Mouse (Mus musculus): Measurements from ENCODE around the gene Sdha.

- TF ChIP-seq REST (IDR thresholded peaks at IDR 0.05; ENCODE audit: insufficient read depth, insufficient read length) (no peak), TCF3 (IDR thresholded peaks at IDR 0.05; ENCODE audit: insufficient read length, low read depth) (no peak), USF1 (IDR thresholded peaks at IDR 0.05; ENCODE audit: low read depth) (no peak), POLR2A (IDR thresholded peaks at IDR 0.05; ENCODE audit: insufficient read length, low read depth) (no peak), TCF12 (IDR thresholded peaks at IDR 0.05; ENCODE audit: insufficient read depth, poor library complexity, severe bottlenecking) (no peak), POLR2AphosphoS2 (IDR thresholded peaks at IDR 0.05; ENCODE audit: insufficient read length, low read depth) (no peak), MAX (IDR thresholded peaks at IDR 0.05; ENCODE audit: low read depth) (no peak), MYOG (IDR thresholded peaks at IDR 0.05; ENCODE audit: control insufficient read depth in 1 of 3, insufficient read depth in 1 of 3, insufficient read length in 2 of 3, low read depth in 2 of 3) (no peak)
These were observed 6.4 kb upstream of the Sdha start for GRCm38 (mm10) chr13:74356491-74356890.
